Mouse (Mus musculus) monocyte, adult 5-6 weeks (primary cell): Measurements from ENCODE around the gene Nxph3. TPM values are rescaled to one million over a fixed set of nuclear protein-coding genes. Genes with fewer than 3 reads are reported as not detected.

ENCODE experiments used
- ATAC-seq: fragments of 153-309, 156-312 bp; replicated peaks from 2 replicates; pipeline ENCODE4 v1.8.0; 2017; ENCODE audit warnings: mild to moderate bottlenecking; ENCODE audit not compliant: low TSS enrichment, insufficient number of reproducible peaks, severe bottlenecking, poor library complexity, low FRiP score
- total RNA-seq: library from RNA; stranded (forward); fragments of 200-1000, 200-491, 200-594 nt; gene quantifications from 3 replicates; pipeline ENCODE4 v1.2.3, GENCODE M21; 2017

The Nxph3 gene
- total RNA-seq, 1 experiment from 2014 or later, result not detected

DNA sequence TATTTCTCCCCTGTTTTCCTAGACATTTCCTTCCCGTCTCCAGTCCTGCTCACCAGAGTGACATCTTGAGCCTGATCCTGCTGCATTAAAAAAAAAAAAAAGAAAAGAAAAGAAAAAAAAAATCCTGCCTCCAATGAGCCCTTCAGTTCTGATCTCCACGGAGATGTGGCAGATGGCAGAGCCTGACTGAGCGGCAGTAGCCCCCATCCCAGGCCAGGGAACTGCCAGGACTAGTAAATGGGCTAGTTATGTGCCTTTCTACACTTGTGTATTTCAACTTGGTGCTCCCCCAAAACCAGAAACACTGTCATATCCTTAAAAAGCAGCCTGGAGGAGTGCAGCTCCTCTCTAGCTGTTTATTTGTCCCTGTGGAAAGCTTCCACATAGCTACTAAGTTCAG lies 13.5 kb downstream of the Nxph3 start:
- ATAC-seq, result no peak

DNA sequence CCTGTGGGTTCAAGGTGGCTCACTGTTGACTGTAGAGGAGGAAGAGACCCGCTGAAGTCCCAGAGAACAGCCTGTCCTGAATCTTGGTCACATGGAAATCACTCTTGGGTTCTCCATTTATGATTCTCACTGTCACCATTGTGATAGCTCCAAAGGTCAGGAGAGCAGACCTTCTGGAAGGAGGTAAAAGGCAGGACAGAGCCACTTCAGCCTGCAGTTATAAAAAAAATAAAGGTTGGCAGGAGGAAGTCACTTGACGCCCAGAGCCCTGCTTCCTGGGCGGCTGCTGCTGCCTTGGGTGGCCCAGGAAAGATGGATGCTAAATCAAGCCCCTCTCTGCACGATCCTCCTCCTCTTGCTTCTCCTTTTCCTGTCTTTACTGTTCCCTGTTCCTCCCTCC lies 14.0 kb downstream of the Nxph3 start:
- no peak for ATAC-seq

DNA sequence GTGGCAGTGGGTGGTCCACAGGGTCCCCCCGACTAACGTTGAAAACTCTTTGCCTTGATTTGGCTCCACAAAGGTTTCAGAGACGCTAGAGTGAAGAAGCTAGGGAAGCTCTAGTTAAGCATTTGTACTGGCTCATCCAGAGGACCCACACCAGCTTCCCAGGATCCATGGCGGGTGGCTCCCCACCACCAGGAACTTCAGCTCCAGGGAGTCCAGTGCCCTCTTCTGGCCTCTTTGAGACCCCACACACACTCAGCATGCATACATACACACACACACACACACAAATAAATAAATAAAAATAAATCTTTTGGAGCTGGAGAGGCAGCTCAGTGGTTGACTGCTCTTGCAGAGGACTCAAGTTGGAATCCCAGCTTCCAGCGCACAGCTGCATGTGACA lies 16.4 kb downstream of the Nxph3 start:
- no peak for ATAC-seq

DNA sequence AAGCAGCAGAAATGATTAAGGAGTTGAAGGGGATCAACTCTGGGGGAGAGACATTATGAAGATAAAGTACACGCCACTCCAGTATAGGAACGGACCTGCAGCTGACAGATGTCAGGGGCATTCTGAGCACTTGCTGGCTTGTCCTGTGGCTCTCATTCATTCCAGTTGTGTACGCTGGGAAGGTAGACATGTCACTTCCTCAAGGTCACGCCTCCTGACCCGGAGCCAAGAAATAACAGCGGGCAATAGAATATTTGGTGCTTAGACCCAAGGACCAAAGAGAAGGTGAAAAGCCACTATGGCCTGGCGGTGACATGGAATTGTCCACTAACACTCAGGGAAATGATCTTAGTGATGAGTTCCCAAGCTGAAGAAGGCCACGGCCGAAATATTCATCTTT lies 18.5 kb downstream of the Nxph3 start:
- ATAC-seq, result no peak

DNA sequence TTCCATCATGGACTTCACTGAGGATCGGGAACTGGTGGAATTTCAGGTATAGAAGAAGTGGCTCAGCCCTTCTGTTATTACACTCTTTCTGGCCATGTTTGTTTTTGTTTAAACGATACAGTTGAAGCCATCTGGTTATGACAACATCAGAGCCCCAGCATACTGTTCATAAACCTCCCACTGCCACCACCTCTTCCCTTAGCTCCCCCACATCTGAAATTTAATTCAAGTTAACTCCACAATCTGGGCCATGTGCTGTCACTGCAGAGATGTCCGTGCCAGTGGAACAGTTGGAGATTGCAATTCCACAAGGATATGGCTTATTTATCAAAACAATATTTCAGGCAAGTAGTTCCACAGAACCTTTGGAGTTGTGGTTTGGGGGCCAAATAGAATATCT lies 20.0 kb downstream of the Nxph3 start:
- no peak for ATAC-seq

DNA sequence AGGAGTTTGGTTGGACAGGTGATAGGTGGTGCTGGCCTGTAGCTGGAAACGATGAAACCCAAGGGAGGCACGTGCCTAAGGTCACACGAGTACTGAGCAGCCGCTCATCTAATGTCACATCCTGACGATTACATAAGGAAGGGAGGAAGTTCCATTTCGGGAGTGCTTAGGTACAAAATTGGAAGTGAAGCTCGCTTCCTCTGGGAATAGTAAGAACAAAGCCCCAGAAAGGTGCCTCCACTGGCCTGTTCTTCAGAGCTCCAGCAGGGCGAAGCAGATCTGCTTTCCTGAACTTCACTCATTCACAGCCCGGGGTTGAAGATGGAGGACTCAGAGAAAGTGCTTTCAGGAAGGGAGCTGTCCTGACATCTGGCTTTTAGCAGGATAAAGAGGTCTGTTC lies 20.4 kb downstream of the Nxph3 start:
- ATAC-seq, result no peak

DNA sequence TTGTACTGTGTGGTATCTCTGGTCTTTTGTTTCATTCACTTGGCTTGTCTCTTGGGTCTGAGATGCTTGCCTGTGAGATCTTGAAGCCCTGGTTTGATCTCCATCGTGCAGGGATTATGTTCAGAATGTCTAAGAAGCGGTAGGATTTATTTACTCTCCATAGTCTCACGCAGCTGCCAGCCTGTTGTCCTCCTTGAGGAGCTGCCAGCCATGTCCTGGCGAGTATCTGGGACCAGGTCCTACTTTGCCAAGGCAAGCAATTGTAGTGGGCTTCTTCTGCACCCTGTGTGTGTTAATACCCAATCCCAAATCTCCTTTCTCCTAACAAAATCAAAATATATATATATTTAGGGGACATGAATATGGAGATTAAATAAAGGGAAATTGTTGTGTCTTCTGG lies 21.4 kb downstream of the Nxph3 start:
- no peak for ATAC-seq

DNA sequence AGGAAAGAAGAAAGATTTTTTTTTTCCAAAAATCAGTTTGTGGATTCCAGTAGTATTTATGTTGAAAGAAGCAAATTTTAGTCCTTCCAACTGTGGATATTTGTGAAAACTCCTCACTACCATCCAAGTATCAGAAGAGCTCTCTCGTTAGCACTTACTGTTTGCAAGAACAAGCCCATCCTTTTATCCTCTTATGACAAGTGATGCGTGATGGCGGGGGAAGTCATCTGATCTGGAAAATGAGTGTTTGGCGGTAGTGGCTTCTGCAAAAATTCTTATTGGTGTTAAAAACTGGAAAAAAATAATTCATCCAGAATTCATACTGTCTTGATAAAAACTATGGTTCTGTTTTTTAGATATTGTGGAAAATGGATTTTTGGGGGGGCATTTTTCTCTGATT lies 22.1 kb downstream of the Nxph3 start:
- ATAC-seq, result no peak

DNA sequence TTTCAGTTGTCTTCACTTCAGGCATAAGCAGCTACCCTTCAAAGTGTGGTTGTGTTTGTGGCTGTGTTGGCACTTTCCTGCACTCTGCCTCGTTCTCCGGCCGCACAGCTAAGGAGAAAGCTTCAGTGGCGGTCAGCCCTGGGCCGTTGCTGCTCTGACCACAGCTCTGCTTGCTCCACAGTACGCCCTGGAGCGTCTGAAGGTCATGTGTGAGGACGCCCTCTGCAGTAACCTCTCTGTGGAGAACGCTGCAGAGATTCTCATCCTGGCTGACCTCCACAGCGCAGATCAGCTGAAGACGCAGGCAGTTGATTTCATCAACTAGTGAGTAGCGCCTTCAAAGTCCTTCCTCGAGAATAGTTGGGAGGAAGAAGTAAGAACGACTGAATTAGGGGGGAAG lies 24.3 kb downstream of the Nxph3 start:
- no peak for ATAC-seq

DNA sequence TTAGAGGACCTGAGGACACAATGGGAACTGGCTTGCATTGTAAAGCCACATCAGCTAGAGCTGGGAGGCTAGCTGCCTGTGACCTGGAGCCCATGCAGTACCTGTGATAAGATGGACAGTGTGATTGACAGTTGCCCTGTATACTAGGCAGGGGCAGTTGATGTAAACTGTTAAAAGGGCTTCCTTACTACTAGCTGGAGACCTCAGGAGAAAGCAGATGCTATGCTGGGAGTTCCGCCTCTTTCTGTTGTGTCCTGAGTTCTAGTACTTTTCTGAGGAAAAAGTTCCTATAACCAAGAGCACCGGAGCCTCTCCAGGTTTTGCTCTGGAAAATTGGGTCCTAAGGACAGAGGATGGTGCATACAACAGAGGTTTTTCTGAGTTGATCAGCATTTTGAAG lies 27.1 kb downstream of the Nxph3 start:
- no peak for ATAC-seq

DNA sequence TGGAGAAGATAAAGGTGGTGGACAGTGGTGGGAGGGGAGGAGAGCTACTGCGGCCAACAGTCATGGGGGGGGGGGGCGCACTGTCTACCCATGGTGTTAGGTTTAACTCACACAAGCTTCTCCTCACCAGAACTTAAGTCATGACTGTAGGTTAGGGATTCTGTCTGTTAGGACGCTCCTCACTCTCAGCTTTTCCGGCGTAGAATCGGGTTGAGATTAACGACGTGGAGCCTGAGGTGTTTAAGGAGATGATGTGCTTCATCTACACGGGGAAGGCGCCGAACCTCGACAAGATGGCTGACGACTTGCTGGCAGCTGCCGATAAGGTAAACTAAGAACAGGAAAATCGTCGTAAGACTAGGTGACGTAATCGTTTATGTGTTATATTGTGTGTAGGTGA lies 28.7 kb downstream of the Nxph3 start:
- no peak for ATAC-seq

DNA sequence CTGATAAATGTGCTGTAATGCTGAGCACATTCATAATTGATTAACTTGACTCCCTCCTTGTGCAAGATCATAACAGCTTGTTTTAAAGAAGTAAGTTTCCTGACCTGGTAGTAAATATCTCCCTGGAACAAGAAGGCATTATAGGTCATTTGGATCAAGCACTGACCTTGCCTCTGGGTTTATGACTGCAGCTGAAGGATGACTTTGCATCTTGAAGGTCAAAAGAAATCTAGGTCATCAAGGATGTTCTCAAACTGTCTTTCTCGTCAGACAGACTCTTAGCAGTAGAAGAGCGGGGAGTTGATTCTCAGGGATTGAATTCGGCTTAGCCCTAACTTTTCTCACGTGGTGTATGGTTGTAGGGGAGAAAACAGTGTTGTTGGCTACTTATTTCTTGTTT lies 33.7 kb downstream of the Nxph3 start:
- ATAC-seq, result no peak

DNA sequence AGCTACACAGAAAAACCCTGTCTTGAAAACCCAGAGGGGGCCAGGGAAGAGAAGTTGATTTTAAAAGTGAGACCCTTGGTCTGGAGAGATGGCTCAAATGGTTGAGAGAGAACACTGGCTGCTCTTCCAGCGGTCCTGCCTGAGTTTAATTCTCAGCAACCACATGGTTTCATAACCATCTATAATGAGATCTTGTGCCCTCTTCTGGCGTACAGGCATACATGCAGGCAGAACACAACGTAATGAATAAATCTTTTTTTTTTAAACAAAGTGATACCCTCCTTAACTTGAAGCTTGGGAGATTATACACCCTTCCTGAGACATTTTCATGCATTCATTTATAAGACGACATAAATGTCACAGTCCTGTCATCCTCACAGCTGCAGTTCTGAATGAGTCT lies 34.9 kb downstream of the Nxph3 start:
- ATAC-seq, result no peak

DNA sequence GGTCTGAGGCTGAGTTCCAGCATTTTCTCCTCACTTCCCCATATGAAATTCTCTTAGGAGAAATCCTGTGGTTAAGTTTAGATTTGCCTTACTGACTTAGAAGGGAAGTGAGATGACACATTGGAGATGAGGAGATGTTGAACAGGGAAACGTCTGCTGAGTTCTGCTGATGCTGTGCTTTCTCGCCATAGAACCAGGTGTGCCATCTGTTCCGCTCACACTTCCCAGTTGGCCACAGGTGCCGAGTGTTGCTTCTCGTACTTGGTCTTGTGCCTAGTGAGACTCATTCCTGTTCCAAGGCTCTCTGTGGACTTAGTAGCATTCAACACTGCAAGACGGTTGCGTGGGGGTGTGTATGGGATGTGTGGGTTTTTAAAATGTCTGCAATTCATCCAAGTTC lies 38.0 kb downstream of the Nxph3 start:
- ATAC-seq, result no peak

DNA sequence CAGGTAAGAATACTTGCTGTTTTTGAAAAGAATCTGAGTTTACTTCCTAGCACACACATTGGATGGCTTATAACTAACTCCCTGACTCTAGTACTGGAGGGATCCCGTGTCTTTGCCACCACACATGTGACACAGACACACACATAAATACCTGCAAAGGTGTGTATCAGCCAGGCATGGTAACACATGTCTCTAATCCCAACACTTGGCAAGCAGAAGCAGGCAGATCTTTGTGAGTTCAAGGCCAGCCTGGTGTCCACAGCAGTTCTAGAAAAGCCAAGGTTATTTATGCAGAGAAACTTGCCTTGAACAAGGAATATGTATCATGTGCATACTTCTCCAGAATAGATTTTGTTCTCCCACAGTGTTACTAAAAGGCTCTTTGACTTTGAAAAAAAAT lies 40.9 kb downstream of the Nxph3 start:
- ATAC-seq, result no peak

DNA sequence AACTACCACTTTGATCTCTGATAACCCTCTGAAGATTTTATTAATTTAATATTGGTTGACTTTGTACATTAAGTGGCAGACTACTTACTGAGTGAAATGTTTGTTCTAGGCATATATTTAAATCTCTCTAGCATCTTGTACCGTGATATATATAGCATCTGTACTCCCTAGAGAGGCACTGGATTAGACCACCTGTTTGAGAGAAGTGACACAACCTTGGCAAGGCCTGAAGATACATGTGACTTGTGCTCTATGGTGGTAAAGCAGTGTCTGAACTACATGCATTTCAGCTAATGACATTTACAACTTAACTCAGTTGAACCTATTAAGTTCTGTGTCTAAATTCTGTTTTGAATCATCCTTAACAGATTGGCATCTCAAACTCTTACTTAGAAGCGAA lies 41.4 kb downstream of the Nxph3 start:
- no peak for ATAC-seq

DNA sequence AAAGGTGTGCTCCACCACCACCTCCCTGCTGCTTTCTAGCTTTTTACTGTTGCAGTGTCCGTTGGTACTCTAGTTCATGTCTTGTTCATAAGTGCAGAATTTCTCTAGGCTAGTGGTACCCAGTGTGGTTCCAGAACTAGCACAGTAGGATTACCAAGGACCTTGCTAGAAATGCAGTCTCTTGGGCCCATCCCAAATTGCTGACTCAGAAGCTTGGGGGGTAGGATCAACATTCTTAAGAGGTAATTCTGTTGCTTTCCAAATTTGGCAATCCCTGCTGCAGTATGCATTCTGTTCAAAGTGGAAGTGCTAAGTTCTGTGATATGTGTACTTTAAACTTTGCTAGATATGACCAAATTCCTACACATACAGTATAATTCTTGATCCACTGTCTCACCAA lies 46.6 kb downstream of the Nxph3 start:
- ATAC-seq, result no peak

DNA sequence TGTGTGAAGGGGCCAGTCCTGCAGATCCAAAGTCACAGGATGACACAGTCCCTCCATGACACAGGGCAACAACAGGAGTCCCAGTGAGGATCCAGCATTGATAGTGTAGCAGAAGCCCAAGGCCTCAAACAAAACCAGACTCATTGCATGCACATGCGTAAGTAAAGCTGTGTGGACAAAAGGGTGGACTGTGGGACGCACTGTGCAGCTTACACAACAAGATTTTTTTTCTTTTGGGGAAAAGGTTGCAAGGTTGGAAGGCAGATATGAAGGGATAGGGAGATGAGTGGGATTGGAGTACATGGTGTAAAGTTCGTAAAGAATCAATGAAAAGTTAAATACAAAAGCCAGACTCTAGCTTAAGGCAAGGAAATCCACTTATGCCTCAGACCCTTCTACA lies 52.2 kb downstream of the Nxph3 start:
- ATAC-seq, result no peak

DNA sequence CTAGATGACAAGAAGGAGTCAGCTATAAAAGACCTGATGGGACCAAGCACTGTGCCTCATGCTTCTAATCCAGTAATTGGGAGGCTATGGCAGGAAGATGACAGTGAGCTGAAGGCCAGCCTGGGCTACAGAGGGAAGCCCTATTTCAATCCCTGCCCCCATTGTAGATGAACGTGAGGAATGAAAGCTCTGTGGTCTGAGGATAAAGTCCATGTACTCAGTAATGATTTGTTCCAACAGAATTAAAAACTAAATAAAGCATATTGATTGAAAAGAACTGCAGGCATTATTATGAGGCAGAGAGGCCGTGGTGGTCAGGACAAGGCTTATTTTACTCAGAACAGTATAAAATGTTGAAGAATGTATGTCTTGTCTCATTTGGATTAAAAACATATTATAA lies 53.5 kb downstream of the Nxph3 start:
- no peak for ATAC-seq
